Mouse (Mus musculus) thymus, adult 2 months (tissue): ENCODE data around the gene Echdc3.

Experiments
- CTCF ChIP-seq: fragments of 200-500 bp; IDR thresholded peaks from 2 replicates; pipeline ENCODE4 v1.5.1; 2012; ENCODE audit warnings: mild to moderate bottlenecking, control low read depth, low read length, moderate library complexity, borderline replicate concordance; ENCODE audit not compliant: control insufficient read depth, poor library complexity, insufficient read depth; ENCODE audit errors: extremely low read depth
- POLR2A ChIP-seq: fragments of 200-500 bp; IDR thresholded peaks from 2 replicates; pipeline ENCODE4 v1.6.1; 2012; ENCODE audit warnings: mild to moderate bottlenecking, low read length, control low read depth, moderate library complexity; ENCODE audit not compliant: control insufficient read depth, poor library complexity, insufficient read depth; ENCODE audit errors: extremely low read depth

DNA sequence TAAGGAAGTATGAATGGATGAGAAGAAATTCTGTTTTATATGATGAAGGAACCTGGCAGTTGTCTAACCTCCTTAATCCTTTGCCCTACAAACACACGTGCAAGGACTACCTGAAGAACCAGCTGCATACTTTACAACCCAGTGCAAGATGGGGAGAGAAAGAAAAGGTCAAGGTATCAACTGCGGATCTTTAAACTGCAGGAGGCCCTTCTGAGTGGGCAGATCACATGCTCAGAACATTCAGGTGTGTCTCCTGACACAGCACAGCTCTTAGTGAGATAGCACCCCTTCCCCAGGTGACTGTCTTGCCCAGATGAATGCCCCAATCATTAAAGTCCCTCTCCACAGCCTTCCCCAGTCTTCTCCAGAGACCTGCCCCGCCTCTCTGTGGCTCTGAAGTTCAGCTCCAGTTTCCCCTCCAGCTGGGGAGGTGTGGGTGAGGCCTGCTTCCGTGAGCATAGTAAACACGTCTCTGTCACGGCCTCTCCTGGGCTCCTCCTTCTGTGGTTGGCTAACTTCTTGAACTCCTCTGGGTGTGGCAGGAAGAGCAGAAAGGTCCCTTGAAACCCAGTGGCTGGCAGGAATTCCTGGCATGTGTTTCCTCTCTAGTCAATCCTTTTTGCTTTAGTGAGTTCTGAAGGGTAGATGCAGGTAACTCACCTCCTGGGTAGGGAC lies 50.3 kb downstream of the Echdc3 start:
- TF ChIP-seq CTCF (no peak), POLR2A (no peak)
